Mouse (Mus musculus): ENCODE measurements around the gene Rpl13a. TPM values are rescaled to one million over a fixed set of nuclear protein-coding genes. Genes with fewer than 3 reads are reported as not detected.
A peak's percentile ranks its signal among the peaks of the same experiment; 100 is the strongest.
"Not testable (repeated sequence)": the region's sequence is repeated elsewhere in the genome, so short reads cannot be mapped to it uniquely, and the experiment has no call there.

Rpl13a gene
- polyA plus RNA-seq, 1 experiment, result 1,470 TPM

DNA sequence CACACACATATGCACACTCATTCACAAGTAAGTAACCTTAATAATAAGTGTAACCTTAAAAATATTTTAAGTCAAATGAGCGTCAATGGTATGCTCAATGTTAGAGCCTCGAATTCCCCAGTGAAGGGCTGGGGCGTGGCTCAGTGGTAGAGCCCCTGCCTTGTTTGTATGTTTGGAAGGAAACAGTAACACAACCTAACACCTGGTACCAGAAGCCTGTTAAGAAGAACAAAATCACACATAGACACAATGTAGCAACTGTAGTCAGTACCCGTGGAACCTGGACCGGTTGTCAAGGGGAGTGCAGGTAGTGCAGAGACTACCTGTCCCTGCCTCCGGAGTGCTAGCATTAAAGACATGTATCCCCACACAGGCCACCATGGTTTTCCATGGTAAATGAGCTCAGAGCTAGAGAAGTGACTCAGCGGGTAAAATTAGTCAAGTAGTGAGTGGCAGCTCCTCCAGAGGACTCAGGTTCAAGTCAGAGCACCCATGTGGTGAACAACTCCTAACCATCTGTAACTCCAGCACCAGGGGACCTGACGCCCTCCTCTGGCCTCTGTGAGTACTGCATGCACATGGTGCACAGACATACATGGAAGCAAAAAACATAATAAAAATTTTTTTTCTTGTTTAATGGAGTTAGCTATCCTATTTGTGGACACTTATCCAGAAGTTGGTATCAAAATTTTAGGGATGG, 29.9 kb downstream of the Rpl13a start:
- Histone ChIP-seq H3K27ac (ENCODE audit: insufficient read depth, low read length) (no peak overlapping the region), H3K4me1 (ENCODE audit: control insufficient read depth, insufficient read depth, low read length) (no peaks in the 10 kb centered on the region), H3K4me3 (ENCODE audit: insufficient read depth, low read length) (no peak overlapping the region)
- TF ChIP-seq CTCF (IDR thresholded peaks at IDR 0.05; ENCODE audit: extremely low read depth, insufficient read depth, low read length), result no peak
- no peak for TF ChIP-seq POLR2A (IDR thresholded peaks at IDR 0.05; ENCODE audit: extremely low read depth, insufficient read depth, low read length)

DNA sequence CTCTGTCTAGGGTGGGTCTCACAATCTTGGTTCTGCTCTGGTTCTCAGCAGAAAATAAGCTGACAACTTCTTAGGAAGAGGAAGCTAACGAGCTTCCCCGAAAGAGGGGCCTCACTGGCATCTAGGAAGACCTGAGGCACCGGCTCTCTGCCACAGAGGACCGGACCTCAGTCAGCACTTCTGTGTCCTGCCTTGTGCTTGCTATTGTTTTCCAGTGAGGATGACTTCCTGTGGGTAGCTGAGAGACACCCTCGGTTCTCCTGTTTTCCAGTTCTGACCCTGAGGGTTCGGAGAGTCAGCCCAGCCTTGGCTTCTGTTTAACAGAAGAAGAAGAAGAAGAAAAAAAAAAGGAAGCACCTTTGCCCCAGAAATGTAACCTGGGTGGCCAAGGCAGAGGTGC, 31.1 kb downstream of the Rpl13a start:
- TF ChIP-seq CTCF (IDR thresholded peaks at IDR 0.05; ENCODE audit: extremely low read depth, insufficient read depth, low read length) (no peak), POLR2A (IDR thresholded peaks at IDR 0.05; ENCODE audit: extremely low read depth, insufficient read depth, low read length) (no peak)
- no peak overlapping the region for H3K27ac ChIP-seq (ENCODE audit: insufficient read depth, low read length)
- H3K4me3 ChIP-seq (ENCODE audit: insufficient read depth, low read length), result no peak overlapping the region
- H3K4me1 ChIP-seq (ENCODE audit: control insufficient read depth, insufficient read depth, low read length), result no peaks in the 10 kb centered on the region

DNA sequence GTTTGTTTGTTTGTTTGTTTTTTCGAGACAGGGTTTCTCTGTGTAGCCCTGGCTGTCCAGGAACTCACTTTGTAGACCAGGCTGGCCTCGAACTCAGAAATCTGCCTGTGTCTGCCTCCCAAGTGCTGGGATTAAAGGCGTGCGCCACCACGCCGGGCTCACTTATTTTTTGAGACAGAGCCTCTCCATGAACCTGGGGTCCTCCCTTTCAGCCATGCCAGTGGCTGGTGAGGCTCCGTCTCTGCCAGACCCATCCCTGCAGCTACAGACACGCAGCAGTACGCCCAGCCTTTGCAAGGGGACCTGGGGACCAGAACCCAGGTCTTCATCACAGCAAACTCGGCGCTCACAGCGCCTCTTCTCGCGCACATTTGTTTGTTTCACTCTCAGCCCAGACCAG, 32.6 kb downstream of the Rpl13a start:
- not testable (repeated sequence) for H3K4me1 ChIP-seq (ENCODE audit: control insufficient read depth, insufficient read depth, low read length); H3K4me3 ChIP-seq (ENCODE audit: insufficient read depth, low read length); H3K27ac ChIP-seq (ENCODE audit: insufficient read depth, low read length)

DNA sequence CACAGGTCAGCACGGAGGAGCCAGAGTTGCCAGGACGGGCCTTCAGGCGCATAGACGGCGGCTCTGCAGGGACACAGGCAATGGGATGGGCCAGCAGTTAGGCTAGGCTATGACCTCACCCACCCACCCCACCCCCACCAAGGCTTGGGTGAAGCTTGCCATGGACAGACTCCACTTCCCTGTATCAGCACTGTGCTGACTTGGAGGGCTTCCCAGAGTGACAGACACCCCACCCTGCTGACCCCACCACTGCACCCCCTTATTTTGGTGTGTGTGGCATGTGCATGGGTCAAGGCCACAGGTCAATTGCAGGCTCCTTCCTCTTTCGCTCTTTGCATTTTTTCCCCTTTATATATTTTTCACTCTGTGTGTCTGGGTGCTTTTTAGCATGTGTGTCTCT, 33.2 kb downstream of the Rpl13a start:
- H3K4me1 ChIP-seq (ENCODE audit: control insufficient read depth, insufficient read depth, low read length), result no peaks in the 10 kb centered on the region; the same call in 1 of the 2 replicates
- no peak overlapping the region for H3K27ac ChIP-seq (ENCODE audit: insufficient read depth, low read length)
- TF ChIP-seq POLR2A (IDR thresholded peaks at IDR 0.05; ENCODE audit: extremely low read depth, insufficient read depth, low read length) (no peak), CTCF (IDR thresholded peaks at IDR 0.05; ENCODE audit: extremely low read depth, insufficient read depth, low read length) (no peak)
- no peak overlapping the region for H3K4me3 ChIP-seq (ENCODE audit: insufficient read depth, low read length)

DNA sequence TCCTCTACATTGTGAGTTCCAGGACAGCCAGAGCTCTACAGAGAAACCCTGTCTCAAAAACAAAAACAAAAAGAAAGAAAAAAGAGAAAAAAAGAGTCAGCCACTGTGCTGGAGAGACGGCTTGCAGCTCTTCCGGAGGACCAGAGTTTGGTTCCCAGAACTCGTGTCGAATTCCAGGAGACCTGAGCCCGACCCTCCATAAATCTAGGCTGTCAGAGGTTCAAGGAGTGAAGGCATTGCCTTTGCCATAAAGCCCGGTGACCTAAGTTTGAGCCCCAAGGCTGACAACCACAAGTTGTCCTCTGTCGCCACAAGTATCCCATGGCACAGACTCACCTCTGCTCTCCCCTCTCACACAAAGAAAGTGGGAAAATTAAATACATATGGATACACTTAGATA, 34.4 kb downstream of the Rpl13a start:
- no peak for TF ChIP-seq CTCF (IDR thresholded peaks at IDR 0.05; ENCODE audit: extremely low read depth, insufficient read depth, low read length)
- Histone ChIP-seq H3K4me3 (ENCODE audit: insufficient read depth, low read length) (no peak overlapping the region), H3K27ac (ENCODE audit: insufficient read depth, low read length) (no peak overlapping the region), H3K4me1 (ENCODE audit: control insufficient read depth, insufficient read depth, low read length) (no peaks in the 10 kb centered on the region; the same call in 1 of the 2 replicates)

DNA sequence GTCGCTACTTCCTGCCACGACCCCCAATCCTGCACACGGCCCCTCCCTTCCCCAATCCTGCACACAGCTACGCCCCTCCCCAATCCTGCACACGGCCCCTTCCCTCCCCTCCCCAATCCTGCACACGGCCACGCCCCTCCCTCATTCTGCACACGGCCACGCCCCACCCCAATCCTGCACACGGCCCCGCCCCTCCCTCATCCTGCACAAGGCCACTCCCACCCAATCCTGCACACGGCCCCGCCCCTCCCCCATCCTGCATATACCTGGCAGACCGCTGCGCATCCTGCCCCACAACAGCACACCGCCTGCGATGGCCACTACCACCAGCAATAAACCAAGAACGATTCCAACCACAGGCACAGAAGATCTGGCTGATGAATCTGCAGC, 35.0 kb downstream of the Rpl13a start:
- Histone ChIP-seq H3K27ac (ENCODE audit: insufficient read depth, low read length) (no peak overlapping the region), H3K4me3 (ENCODE audit: insufficient read depth, low read length) (no peak overlapping the region), H3K4me1 (ENCODE audit: control insufficient read depth, insufficient read depth, low read length) (no peaks in the 10 kb centered on the region; the same call in 1 of the 2 replicates)
- TF ChIP-seq POLR2A (IDR thresholded peaks at IDR 0.05; ENCODE audit: extremely low read depth, insufficient read depth, low read length) (no peak), CTCF (IDR thresholded peaks at IDR 0.05; ENCODE audit: extremely low read depth, insufficient read depth, low read length) (no peak)

DNA sequence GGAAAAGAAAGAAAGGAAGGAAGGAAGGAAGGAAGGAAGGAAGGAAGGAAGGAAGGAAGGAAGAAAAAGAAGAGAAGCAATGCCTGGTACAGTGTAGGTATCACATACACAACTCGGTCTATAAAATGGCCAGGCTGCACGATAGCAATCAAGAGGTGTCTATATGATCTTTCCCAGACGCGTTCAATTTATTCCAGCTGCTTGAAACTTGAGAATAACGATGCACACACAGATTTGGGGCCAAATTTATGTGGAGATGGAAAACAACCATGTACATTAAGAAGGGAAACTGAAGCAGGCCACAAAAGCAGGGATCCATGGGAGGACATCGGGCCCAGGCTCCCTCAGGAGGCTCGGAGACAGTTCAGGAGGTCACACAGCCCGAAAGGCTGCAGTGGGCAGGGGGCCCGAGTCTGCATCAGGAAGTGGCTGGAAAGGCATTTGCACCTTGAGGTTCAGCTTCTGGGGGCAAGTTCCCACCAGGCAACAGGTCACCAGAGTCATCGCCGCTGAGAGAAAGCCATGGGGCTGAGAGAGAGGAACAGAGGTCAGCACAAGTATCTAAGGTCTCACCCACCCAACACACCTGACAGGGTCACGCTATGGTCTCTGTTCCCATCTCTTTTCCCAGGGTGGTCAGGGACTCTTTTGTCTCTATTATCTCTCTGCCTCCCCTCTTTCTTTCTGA, 35.6 kb downstream of the Rpl13a start:
- Histone ChIP-seq H3K4me3 (ENCODE audit: insufficient read depth, low read length) (no peak overlapping the region), H3K27ac (ENCODE audit: insufficient read depth, low read length) (no peak overlapping the region), H3K4me1 (ENCODE audit: control insufficient read depth, insufficient read depth, low read length) (no peaks in the 10 kb centered on the region; the same call in 1 of the 2 replicates)
- TF ChIP-seq POLR2A (IDR thresholded peaks at IDR 0.05; ENCODE audit: extremely low read depth, insufficient read depth, low read length) (no peak), CTCF (IDR thresholded peaks at IDR 0.05; ENCODE audit: extremely low read depth, insufficient read depth, low read length) (no peak)

DNA sequence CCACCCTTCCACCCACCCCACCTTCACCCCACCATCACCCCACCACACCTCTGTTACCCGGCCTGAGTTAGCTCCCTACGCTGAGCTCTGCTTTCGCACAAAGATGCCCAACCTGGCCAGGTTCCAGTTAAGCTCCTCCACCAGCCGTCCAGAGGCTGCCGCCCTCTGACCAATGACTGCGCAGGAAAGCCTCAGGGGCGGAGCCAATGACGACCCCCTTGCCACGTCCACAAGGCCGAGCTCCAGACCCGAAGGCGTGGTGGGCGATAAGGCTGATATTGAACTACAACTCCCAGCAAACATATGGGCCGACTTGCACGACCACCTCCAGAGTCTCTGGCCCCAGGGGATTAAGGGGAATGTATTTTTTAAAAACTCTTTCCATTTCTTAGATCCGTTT, 36.5 kb downstream of the Rpl13a start, which contains the start of gene Rcn3:
Gene Rcn3 (minus strand): TSS at position 174 of the 400 bp plus-strand sequence.
- TF ChIP-seq CTCF (IDR thresholded peaks at IDR 0.05; ENCODE audit: extremely low read depth, insufficient read depth, low read length), result no peak

DNA sequence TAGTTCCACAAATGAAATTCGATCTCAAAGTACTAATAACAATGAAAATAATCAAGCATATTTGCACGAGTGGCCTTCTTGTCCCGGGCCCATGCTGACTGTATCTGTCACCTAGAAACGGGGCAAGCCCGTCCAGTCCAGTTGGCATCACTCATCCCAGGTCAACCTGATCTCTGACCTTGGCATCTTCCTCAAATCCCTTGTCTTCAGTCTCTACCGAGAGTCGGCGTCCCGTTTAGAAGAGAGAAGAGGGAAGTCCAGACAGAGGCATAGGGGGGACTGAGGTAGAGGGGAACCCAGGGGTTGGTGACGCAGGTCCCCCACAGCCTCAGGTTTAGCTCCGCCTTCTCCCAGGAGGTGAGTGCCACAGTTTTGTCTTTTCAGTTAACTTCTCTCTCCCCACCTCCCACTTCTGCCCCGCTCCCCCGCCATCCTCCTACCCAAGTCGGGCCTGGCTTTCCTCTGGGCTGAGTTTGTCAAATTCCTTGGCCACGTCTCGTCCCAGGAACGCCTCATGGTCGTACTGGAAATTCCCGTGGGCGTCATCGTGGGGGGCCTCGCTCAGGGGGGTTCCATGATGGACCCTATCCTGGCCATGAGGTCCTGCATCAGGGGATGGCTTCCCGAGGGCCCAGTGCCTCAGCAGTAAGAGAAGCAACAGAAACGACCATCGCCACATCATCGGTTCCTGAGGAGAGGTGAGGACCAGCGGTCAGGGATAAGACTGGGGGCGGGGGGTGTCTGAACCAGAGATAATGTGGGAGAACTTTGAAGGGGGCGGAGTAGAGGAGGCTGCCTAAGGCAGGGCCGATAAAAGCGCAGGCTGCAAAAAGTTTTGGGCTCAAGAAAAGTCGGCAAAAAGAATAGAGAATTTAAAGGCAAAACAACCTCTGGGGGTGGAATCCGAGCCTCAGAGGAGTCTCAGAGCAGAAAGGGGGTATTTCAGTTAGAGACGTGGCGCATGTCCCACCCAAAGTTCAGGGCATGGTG, 37.3 kb downstream of the Rpl13a start:
- TF ChIP-seq POLR2A (IDR thresholded peaks at IDR 0.05; ENCODE audit: extremely low read depth, insufficient read depth, low read length) (no peak), CTCF (IDR thresholded peaks at IDR 0.05; ENCODE audit: extremely low read depth, insufficient read depth, low read length) (no peak)
- no peaks in the 10 kb centered on the region; the same call in 1 of the 2 replicates for H3K4me1 ChIP-seq (ENCODE audit: control insufficient read depth, insufficient read depth, low read length)
- 0 out of 2 replicates have a peak overlapping the region, but pooled peaks have one; percentile 8 for H3K4me3 ChIP-seq (ENCODE audit: insufficient read depth, low read length)
- no peak overlapping the region for H3K27ac ChIP-seq (ENCODE audit: insufficient read depth, low read length)

More for the DNA sequence above, 36.5 kb downstream of the Rpl13a start, which contains the start of gene Rcn3:
- Histone ChIP-seq H3K27ac (ENCODE audit: insufficient read depth, low read length) (no peak within 1 kb of the TSS), H3K4me1 (ENCODE audit: control insufficient read depth, insufficient read depth, low read length) (no peaks in the 10 kb centered on the region; the same call in 1 of the 2 replicates), H3K4me3 (ENCODE audit: insufficient read depth, low read length) (peak within 1 kb of the TSS; percentile 8; the same call in 1 of the 2 replicates)

Measured in cortical plate, adult 2 months (tissue).